Mouse (Mus musculus): ENCODE data around the gene Pmm2. TPM values are rescaled to one million over a fixed set of nuclear protein-coding genes. Genes with fewer than 3 reads are reported as not detected.

Gene Pmm2
- total and polyA plus RNA-seq, 2 experiments from 2014 or later: 26.8 to 36.6 TPM

GRCm38 (mm10) chr16:8610397-8610796 lies 27.1 kb upstream of the Pmm2 start:
- no peaks in the 10 kb centered on the region for H3K27me3 ChIP-seq (ENCODE audit: control insufficient read depth, insufficient read depth, low read length)
- H3K4me1 ChIP-seq (ENCODE audit: control insufficient read depth, insufficient read depth): no peaks in the 10 kb centered on the region
- WGBS: 67% methylated on average over 3 of the region's 3 CpGs
- no peak overlapping the region for H3K27ac ChIP-seq (ENCODE audit: low read depth)
- H3K36me3 ChIP-seq (replicated peaks; ENCODE audit: control insufficient read depth, insufficient read depth, low read length): 0 out of 2 replicates have a peak, but pooled peaks cover 2% of the 10 kb centered on the region
- H3K9me3 ChIP-seq (replicated peaks; ENCODE audit: control insufficient read depth, low read length): no peaks in the 10 kb centered on the region
- no peak overlapping the region for H3K9ac ChIP-seq (replicated peaks; ENCODE audit: low read depth, low read length)
- H3K4me3 ChIP-seq (ENCODE audit: low read depth, low read length): no peak overlapping the region
- DNase-seq (ENCODE audit: low spot score) (no peak), ATAC-seq (ENCODE audit: insufficient read depth, low read depth) (no peak)
- TF ChIP-seq EP300 (IDR thresholded peaks at IDR 0.05; ENCODE audit: low read depth) (no peak), CTCF (IDR thresholded peaks at IDR 0.05; ENCODE audit: low read depth) (no peak)
- no peak overlapping the region for H3K4me2 ChIP-seq (ENCODE audit: low read depth, low read length)

- no peak overlapping the region for H3K9ac ChIP-seq (replicated peaks; ENCODE audit: low read depth, low read length)
- H3K9me3 ChIP-seq (replicated peaks; ENCODE audit: control insufficient read depth, low read length): no peaks in the 10 kb centered on the region
- DNase-seq (ENCODE audit: low spot score) (no peak), ATAC-seq (ENCODE audit: insufficient read depth, low read depth) (no peak)
- no peak overlapping the region for H3K4me3 ChIP-seq (ENCODE audit: low read depth, low read length)
- no peaks in the 10 kb centered on the region for H3K36me3 ChIP-seq (replicated peaks; ENCODE audit: control insufficient read depth, insufficient read depth, low read length)
- TF ChIP-seq CTCF (IDR thresholded peaks at IDR 0.05; ENCODE audit: low read depth): no peak
- TF ChIP-seq EP300 (IDR thresholded peaks at IDR 0.05; ENCODE audit: low read depth): no peak
- no peak overlapping the region for H3K4me2 ChIP-seq (ENCODE audit: low read depth, low read length)
- no peak overlapping the region for H3K27ac ChIP-seq (ENCODE audit: low read depth)
- H3K4me1 ChIP-seq (ENCODE audit: control insufficient read depth, insufficient read depth): no peaks in the 10 kb centered on the region
- WGBS: 70% methylated on average over 8 of the region's 8 CpGs
- no peaks in the 10 kb centered on the region for H3K27me3 ChIP-seq (ENCODE audit: control insufficient read depth, insufficient read depth, low read length)
These were observed 25.1 kb upstream of the Pmm2 start for GRCm38 (mm10) chr16:8612214-8613005.

- WGBS: 70% methylated on average over 4 of the region's 4 CpGs
- H3K36me3 ChIP-seq (replicated peaks; ENCODE audit: control insufficient read depth, insufficient read depth, low read length): no peaks in the 10 kb centered on the region
- no peak for ATAC-seq (ENCODE audit: insufficient read depth, low read depth)
- no peak for DNase-seq (ENCODE audit: low spot score)
- H3K27me3 ChIP-seq (ENCODE audit: control insufficient read depth, insufficient read depth, low read length): no peaks in the 10 kb centered on the region
- no peaks in the 10 kb centered on the region for H3K9me3 ChIP-seq (replicated peaks; ENCODE audit: control insufficient read depth, low read length)
- H3K4me1 ChIP-seq (ENCODE audit: control insufficient read depth, insufficient read depth): no peaks in the 10 kb centered on the region
- no peak overlapping the region for H3K9ac ChIP-seq (replicated peaks; ENCODE audit: low read depth, low read length)
- TF ChIP-seq CTCF (IDR thresholded peaks at IDR 0.05; ENCODE audit: low read depth) (no peak), EP300 (IDR thresholded peaks at IDR 0.05; ENCODE audit: low read depth) (no peak)
- no peak overlapping the region for H3K4me3 ChIP-seq (ENCODE audit: low read depth, low read length)
- H3K27ac ChIP-seq (ENCODE audit: low read depth): no peak overlapping the region
- H3K4me2 ChIP-seq (ENCODE audit: low read depth, low read length): no peak overlapping the region
These were observed 24.4 kb upstream of the Pmm2 start for GRCm38 (mm10) chr16:8613039-8613438.

DNA sequence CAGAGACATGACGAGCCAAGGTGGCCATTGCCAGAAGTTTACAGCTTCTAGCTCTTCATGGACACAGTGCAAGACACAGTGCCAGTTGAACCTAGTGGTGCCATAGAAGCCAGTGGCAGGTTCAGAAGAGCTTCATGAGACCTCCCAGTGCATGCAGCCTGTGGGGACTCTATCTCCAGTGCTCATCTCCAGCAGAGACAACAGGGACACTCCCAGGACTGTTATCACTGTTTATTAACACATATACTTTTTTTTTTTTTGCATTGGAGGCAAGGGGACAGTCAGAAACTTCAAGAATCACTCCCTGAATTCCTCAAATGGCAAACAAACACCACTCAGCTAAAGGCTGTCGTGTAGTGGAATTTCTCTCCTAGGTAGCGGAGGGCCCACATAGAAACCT lies 24.0 kb upstream of the Pmm2 start:
- Histone ChIP-seq H3K27ac (ENCODE audit: low read depth) (no peak overlapping the region), H3K4me1 (ENCODE audit: control insufficient read depth, insufficient read depth) (no peaks in the 10 kb centered on the region), H3K9ac (replicated peaks; ENCODE audit: low read depth, low read length) (no peak overlapping the region), H3K9me3 (replicated peaks; ENCODE audit: control insufficient read depth, low read length) (no peaks in the 10 kb centered on the region), H3K27me3 (ENCODE audit: control insufficient read depth, insufficient read depth, low read length) (no peaks in the 10 kb centered on the region), H3K4me2 (ENCODE audit: low read depth, low read length) (no peak overlapping the region), H3K4me3 (ENCODE audit: low read depth, low read length) (no peak overlapping the region), H3K36me3 (replicated peaks; ENCODE audit: control insufficient read depth, insufficient read depth, low read length) (no peaks in the 10 kb centered on the region)
- 83% methylated on average over 3 of the region's 3 CpGs for WGBS
- DNase-seq (ENCODE audit: low spot score) (no peak), ATAC-seq (ENCODE audit: insufficient read depth, low read depth) (no peak)
- TF ChIP-seq EP300 (IDR thresholded peaks at IDR 0.05; ENCODE audit: low read depth) (no peak), CTCF (IDR thresholded peaks at IDR 0.05; ENCODE audit: low read depth) (no peak)

GRCm38 (mm10) chr16:8619659-8620314 lies 17.7 kb upstream of the Pmm2 start:
- H3K4me3 ChIP-seq (ENCODE audit: low read depth, low read length): no peak overlapping the region
- H3K36me3 ChIP-seq (replicated peaks; ENCODE audit: control insufficient read depth, insufficient read depth, low read length): 0 out of 2 replicates have a peak, but pooled peaks cover 4% of the 10 kb centered on the region
- TF ChIP-seq CTCF (IDR thresholded peaks at IDR 0.05; ENCODE audit: low read depth) (no peak), EP300 (IDR thresholded peaks at IDR 0.05; ENCODE audit: low read depth) (no peak)
- no peak overlapping the region for H3K27ac ChIP-seq (ENCODE audit: low read depth)
- no peaks in the 10 kb centered on the region for H3K4me1 ChIP-seq (ENCODE audit: control insufficient read depth, insufficient read depth)
- H3K4me2 ChIP-seq (ENCODE audit: low read depth, low read length): no peak overlapping the region
- no peak overlapping the region for H3K9ac ChIP-seq (replicated peaks; ENCODE audit: low read depth, low read length)
- H3K9me3 ChIP-seq (replicated peaks; ENCODE audit: control insufficient read depth, low read length): no peaks in the 10 kb centered on the region
- H3K27me3 ChIP-seq (ENCODE audit: control insufficient read depth, insufficient read depth, low read length): no peaks in the 10 kb centered on the region
- no peak for ATAC-seq (ENCODE audit: insufficient read depth, low read depth)
- WGBS: 77% methylated on average over 10 of the region's 10 CpGs
- DNase-seq (ENCODE audit: low spot score): no peak
